8 mouse cellular contexts compared by ENCODE assay signal in genomic region chr16:10313646-10314088, GRCm38 (mm10). TPM values are rescaled to one million over a fixed set of nuclear protein-coding genes. Genes with fewer than 3 reads are reported as not detected.
DNase-seq lines count a peak whose midpoint lies in the region; ATAC-seq and TF ChIP-seq lines count a peak whose summit lies in the region.

TSS of gene Emp2 (minus strand) at chr16:10313968.

- no peak for TF ChIP-seq CTCF in lung, adult 2 months (IDR thresholded peaks at IDR 0.05; ENCODE audit: insufficient read depth, low read length)

- no peaks in the 10 kb centered on the region for H3K27me3 ChIP-seq in heart, embryonic 16.5 days (ENCODE audit: control insufficient read depth, insufficient read depth, low read length)

- no peaks in the 10 kb centered on the region for H3K9me3 ChIP-seq in heart, embryonic 16.5 days (replicated peaks; ENCODE audit: control insufficient read depth, low read length)

- no peak for DNase-seq in frontal cortex, postnatal 25 days (ENCODE audit: low spot score in 2 of 2)
- DNase-seq in fibroblast of lung, adult 2 months (ENCODE audit: low read depth): peak; percentile 17
- peak; percentile 60 to 77 for DNase-seq in kidney, postnatal 36 days
- DNase-seq in lung, adult 2 months: peak; percentile 83
- peak; percentile 49 for DNase-seq in ovary, postnatal 10 days (ENCODE audit: low spot score)

- H3K9ac ChIP-seq in heart, embryonic 16.5 days (ENCODE audit: low read length): peak within 1 kb of the TSS; percentile 77

- peak within 1 kb of the TSS; percentile 58 for H3K27ac ChIP-seq in heart, embryonic 16.5 days (ENCODE audit: low read length)

- H3K4me1 ChIP-seq in heart, embryonic 16.5 days (ENCODE audit: control insufficient read depth, insufficient read depth, low read length): peaks cover 29% of the 10 kb centered on the region
- peaks cover 2% of the 10 kb centered on the region for H3K4me1 ChIP-seq in lung, adult 2 months (ENCODE audit: control insufficient read depth, insufficient read depth, low read length)

- 0% methylated on average over 36 of the region's 40 CpGs for WGBS in heart, embryonic 16.5 days
- WGBS in lung, adult 2 months: under 1% methylated on average over 37 of the region's 40 CpGs

- H3K36me3 ChIP-seq in heart, embryonic 16.5 days (ENCODE audit: control insufficient read depth, insufficient read depth): no peaks in the 10 kb centered on the region; the same call in 1 of the 2 replicates

- ATAC-seq in frontal cortex, adult (ENCODE audit: low TSS enrichment): peak; percentile 34; the same call in 1 of the 2 replicates
- ATAC-seq in heart, embryonic 16.5 days (replicated peaks; ENCODE audit: extremely low read depth, insufficient read depth, low FRiP score): peak; percentile 86
- no peak for ATAC-seq in inflammation-experienced regulatory T-cells, adult 6 months

- H3K4me2 ChIP-seq in heart, embryonic 16.5 days (ENCODE audit: low read depth, low read length): peak within 1 kb of the TSS; percentile 75

- H3K4me3 ChIP-seq in heart, embryonic 16.5 days (ENCODE audit: low read length): peak within 1 kb of the TSS; percentile 65
- H3K4me3 ChIP-seq in lung, adult 2 months (replicated peaks; ENCODE audit: extremely low read depth, low read depth, low read length): peak within 1 kb of the TSS; percentile 93

- TF ChIP-seq POLR2A in lung, adult 2 months (IDR thresholded peaks at IDR 0.05; ENCODE audit: borderline replicate concordance, extremely low read depth, low read depth, low read length): peak; percentile 59

RNA-seq across cellular contexts. Expression of gene Emp2, which starts in this region (rescaled TPM):
- polyA plus RNA-seq in heart, embryonic 16.5 days (2015; fragmentation: Nextera tagmentation; extraction: Ambion mirVana): 56.9 and 64.1 TPM in 2 replicates
- 763 and 1,000 TPM in 2 replicates for polyA plus RNA-seq in lung, adult 2 months (2012; rRNA removed)
- under 1 TPM in 1 of 3 experiments, not detected in 2; 0.07 TPM for polyA plus RNA-seq in inflammation-experienced regulatory T-cells, adult 6 months (2017; shearing (Covaris generic))

Comparison
In these comparisons a context has a peak if more than half of its experiments do, and no peak if none do; other contexts are left out.
1. RNA of gene Emp2 (polyA plus RNA-seq): 763 to 1,000 TPM in lung, adult 2 months and 56.9 to 64.1 TPM in heart, embryonic 16.5 days; 0.07 TPM in inflammation-experienced regulatory T-cells, adult 6 months; every median in the first group is over 10 times any median in the second.
2. RNA of gene Emp2 (polyA plus RNA-seq): 763 to 1,000 TPM in lung, adult 2 months; 56.9 to 64.1 TPM in heart, embryonic 16.5 days; every median in the first group is over 10 times any median in the second.
3. DNase-seq: peak in fibroblast of lung, adult 2 months (single experiment), kidney, postnatal 36 days (2 of 2), lung, adult 2 months (single experiment) and ovary, postnatal 10 days (single experiment); none in frontal cortex, postnatal 25 days (0 of 2).